Mouse (Mus musculus): ENCODE measurements around the gene Ptpn7.

DNA sequence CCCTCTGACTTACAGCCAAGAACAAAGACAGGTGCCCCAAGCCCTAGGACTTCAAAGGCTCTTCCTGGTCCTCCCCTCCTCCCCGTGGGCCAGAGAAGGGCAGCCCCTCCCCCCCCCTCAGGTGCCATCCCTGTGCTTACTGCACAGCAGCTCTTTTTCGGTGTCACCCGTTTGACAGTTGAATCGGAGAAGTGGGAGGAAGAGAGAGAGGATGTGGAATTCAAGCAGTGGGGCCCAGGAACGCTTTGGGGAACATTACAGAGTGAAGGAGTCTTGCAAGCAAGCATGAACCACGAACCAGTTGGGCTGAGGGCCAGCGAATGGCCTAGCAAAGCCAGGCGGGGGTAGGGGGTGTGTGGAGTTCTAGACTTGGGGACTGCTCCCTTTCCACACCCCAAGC is 940 bp upstream of the Ptpn7 start:
- TF ChIP-seq CTCF (IDR thresholded peaks at IDR 0.05; ENCODE audit: borderline replicate concordance, insufficient read depth, low read depth, low read length) (no peak), POLR2A (IDR thresholded peaks at IDR 0.05; ENCODE audit: borderline replicate concordance, insufficient read depth, low read length) (no peak)
